Mouse (Mus musculus) spleen, adult 2 months (tissue): Measurements from ENCODE around the gene Crmp1. TPM values are rescaled to one million over a fixed set of nuclear protein-coding genes. Genes with fewer than 3 reads are reported as not detected.

Experiments
- DNase-seq, 2 experiments: peaks; one replicate each; pipeline versions ENCODE4 v3.0.0 to v3.0.0-alpha.2; 2012 to 2021; ENCODE audit warnings: low spot score in 2 of 2, low read depth in 1 of 2
- H3K27ac ChIP-seq: fragments of 200-500 bp; 2 replicates; pipeline ENCODE4 v1.5.1; 2012; ENCODE audit warnings: low read length, inconsistent platforms; ENCODE audit not compliant: insufficient read depth
- H3K27me3 ChIP-seq: fragments of 200-500 bp; 2 replicates; pipeline ENCODE4 v1.6.1; 2012; ENCODE audit warnings: mild to moderate bottlenecking, moderate library complexity, low read length, inconsistent platforms; ENCODE audit not compliant: control insufficient read depth, insufficient read depth
- H3K36me3 ChIP-seq: fragments of 200-500 bp; 2 replicates; pipeline ENCODE4 v1.6.1; 2012; ENCODE audit warnings: mild to moderate bottlenecking, low read length, inconsistent platforms; ENCODE audit not compliant: control insufficient read depth, insufficient read depth
- H3K4me1 ChIP-seq: fragments of 200-500 bp; 2 replicates; pipeline ENCODE4 v1.6.1; 2011; ENCODE audit warnings: inconsistent platforms; ENCODE audit not compliant: control insufficient read depth, insufficient read depth, insufficient read length
- H3K4me3 ChIP-seq: fragments of 200-500 bp; 2 replicates; pipeline ENCODE4 v1.5.1; 2011; ENCODE audit warnings: mild to moderate bottlenecking, inconsistent platforms; ENCODE audit not compliant: insufficient read depth, insufficient read length; ENCODE audit errors: extremely low read depth
- CTCF ChIP-seq: fragments of 200-500 bp; IDR thresholded peaks from 2 replicates; pipeline ENCODE4 v1.5.1; 2011; ENCODE audit warnings: mild to moderate bottlenecking, inconsistent platforms; ENCODE audit not compliant: insufficient read depth, insufficient read length, insufficient replicate concordance; ENCODE audit errors: extremely low read depth
- POLR2A ChIP-seq: fragments of 200-500 bp; IDR thresholded peaks from 2 replicates; pipeline ENCODE4 v1.6.1; 2011; ENCODE audit warnings: low read depth, low read length, inconsistent platforms
- WGBS: fragments of 180-500 bp; shearing (Covaris S2); methylation state at CpG from one replicate; pipeline ENCODE4 v1.1.7; 2018; 5-methylcytosine and 5-hydroxymethylcytosine counted together
- polyA plus RNA-seq: library from polyadenylated mRNA; depleted of rRNA; stranded (reverse); fragments of >200 nt; gene quantifications from 2 replicates; pipeline ENCODE4 v1.2.3, GENCODE M21; 2012

Gene Crmp1
- polyA plus RNA-seq, 1 experiment: 1.4 TPM

- no peaks in the 10 kb centered on the region for H3K4me1 ChIP-seq
- H3K36me3 ChIP-seq: no peaks in the 10 kb centered on the region
- WGBS: 80% methylated on average over 9 of the region's 9 CpGs
- no peak overlapping the region for H3K27ac ChIP-seq
- DNase-seq: no peak
- H3K4me3 ChIP-seq: no peak overlapping the region
- H3K27me3 ChIP-seq: no peaks in the 10 kb centered on the region
- TF ChIP-seq CTCF: no peak
- TF ChIP-seq POLR2A: no peak
Observed at GRCm38 (mm10) chr5:37252101-37252804, 10.5 kb downstream of the Crmp1 start.

GRCm38 (mm10) chr5:37254523-37254922, 12.8 kb downstream of the Crmp1 start:
- TF ChIP-seq CTCF: no peak
- Histone ChIP-seq H3K27ac (no peak overlapping the region), H3K36me3 (no peaks in the 10 kb centered on the region), H3K4me1 (no peaks in the 10 kb centered on the region), H3K4me3 (no peak overlapping the region), H3K27me3 (no peaks in the 10 kb centered on the region)
- DNase-seq: no peak
- WGBS: 85% methylated on average over 4 of the region's 4 CpGs

- Histone ChIP-seq H3K27me3 (no peaks in the 10 kb centered on the region), H3K36me3 (no peaks in the 10 kb centered on the region)
- DNase-seq: no peak
Observed at GRCm38 (mm10) chr5:37256823-37257222, 15.1 kb downstream of the Crmp1 start.

GRCm38 (mm10) chr5:37257243-37257642, 15.5 kb downstream of the Crmp1 start:
- H3K27me3 ChIP-seq: no peaks in the 10 kb centered on the region
- H3K4me1 ChIP-seq: no peaks in the 10 kb centered on the region
- H3K27ac ChIP-seq: no peak overlapping the region
- TF ChIP-seq POLR2A (no peak), CTCF (no peak)
- H3K36me3 ChIP-seq: no peaks in the 10 kb centered on the region
- H3K4me3 ChIP-seq: no peak overlapping the region
- DNase-seq: no peak
- WGBS: 57% methylated on average over 5 of the region's 5 CpGs

More at GRCm38 (mm10) chr5:37256823-37257222, 15.1 kb downstream of the Crmp1 start:
- Histone ChIP-seq H3K4me3 (no peak overlapping the region), H3K4me1 (no peaks in the 10 kb centered on the region), H3K27ac (no peak overlapping the region)
- 63% methylated on average over 7 of the region's 7 CpGs for WGBS
- TF ChIP-seq CTCF: no peak
- TF ChIP-seq POLR2A: no peak

- no peak for DNase-seq
- no peaks in the 10 kb centered on the region for H3K4me1 ChIP-seq
- 75% methylated on average over 5 of the region's 5 CpGs for WGBS
Observed at GRCm38 (mm10) chr5:37261734-37262133, 20.0 kb downstream of the Crmp1 start.

GRCm38 (mm10) chr5:37263816-37264215, 22.1 kb downstream of the Crmp1 start:
- H3K36me3 ChIP-seq: no peaks in the 10 kb centered on the region
- H3K27ac ChIP-seq: no peak overlapping the region
- no peak overlapping the region for H3K4me3 ChIP-seq
- WGBS: 83% methylated on average over 6 of the region's 6 CpGs
- no peaks in the 10 kb centered on the region for H3K27me3 ChIP-seq
- TF ChIP-seq CTCF (no peak), POLR2A (no peak)
- DNase-seq: no peak
- H3K4me1 ChIP-seq: no peaks in the 10 kb centered on the region

More at GRCm38 (mm10) chr5:37261734-37262133, 20.0 kb downstream of the Crmp1 start:
- TF ChIP-seq CTCF (no peak), POLR2A (no peak)
- no peak overlapping the region for H3K27ac ChIP-seq
- no peaks in the 10 kb centered on the region for H3K36me3 ChIP-seq
- H3K4me3 ChIP-seq: no peak overlapping the region
- no peaks in the 10 kb centered on the region for H3K27me3 ChIP-seq

- WGBS: 90% methylated on average over 11 of the region's 11 CpGs
- DNase-seq: no peak
- Histone ChIP-seq H3K27ac (no peak overlapping the region), H3K27me3 (no peaks in the 10 kb centered on the region), H3K4me3 (no peak overlapping the region), H3K36me3 (no peaks in the 10 kb centered on the region), H3K4me1 (no peaks in the 10 kb centered on the region)
- no peak for TF ChIP-seq POLR2A
- no peak for TF ChIP-seq CTCF
Observed at GRCm38 (mm10) chr5:37281021-37281420, 39.3 kb downstream of the Crmp1 start.
